Mouse (Mus musculus) layer of hippocampus, postnatal 10 days (tissue): Measurements from ENCODE around the gene Mfsd5. TPM values are rescaled to one million over a fixed set of nuclear protein-coding genes. Genes with fewer than 3 reads are reported as not detected.

Source experiments
- DNase-seq, 2 experiments: peaks; one replicate each; pipeline ENCODE4 v3.0.0; 2021; ENCODE audit warnings: low spot score in 2 of 2
- total RNA-seq, 2 experiments: library from RNA; stranded (reverse); gene quantifications; 2 replicates each; pipeline ENCODE4 v1.2.3; 2021

The Mfsd5 gene
- total RNA-seq, 2 experiments from 2014 or later, result 33.3 to 33.9 TPM

DNA sequence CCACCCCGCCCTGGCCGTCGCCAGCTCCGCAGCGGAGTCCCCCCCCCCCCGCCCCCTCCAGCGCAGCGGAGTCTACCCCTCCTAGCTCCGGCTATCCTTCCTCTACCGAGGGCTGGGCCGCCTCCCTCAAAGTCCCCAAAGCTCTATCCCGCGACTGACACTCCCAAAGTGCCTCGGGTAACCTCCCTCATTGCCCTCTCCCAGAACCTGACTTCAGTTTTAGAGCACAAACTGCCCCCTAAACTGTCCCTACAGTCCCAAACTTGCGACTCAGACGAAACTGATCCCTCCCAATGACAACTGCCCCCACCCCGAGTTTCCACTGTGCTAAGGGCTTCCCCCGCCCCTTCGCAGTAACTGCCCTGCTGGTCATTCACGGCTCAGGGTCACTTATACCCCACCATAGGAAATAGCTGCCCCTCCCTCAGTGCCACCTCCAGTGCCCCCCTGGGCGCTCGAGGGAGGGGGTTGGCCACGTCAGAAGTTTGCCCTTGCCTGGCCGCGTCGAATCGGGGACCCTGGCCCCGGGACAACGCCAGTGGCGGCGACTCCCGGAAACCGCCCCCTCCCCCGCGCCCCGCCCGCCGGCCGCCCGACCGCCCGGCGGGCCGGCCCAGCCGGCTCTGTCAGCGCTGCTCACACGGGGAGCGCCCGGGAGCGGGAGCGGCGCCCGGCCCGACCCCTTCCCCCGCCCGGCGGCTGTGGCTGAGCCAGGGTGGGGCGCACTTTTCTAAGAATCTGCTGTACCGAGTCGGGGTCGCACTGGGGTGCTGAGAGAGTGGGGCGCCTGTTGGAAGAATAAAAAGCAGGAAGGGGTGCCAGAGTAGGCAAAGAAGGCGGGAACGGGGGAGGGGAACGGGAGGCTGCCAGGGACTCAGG, 31.8 kb upstream of the Mfsd5 start:
- peak; percentile 66 for DNase-seq

DNA sequence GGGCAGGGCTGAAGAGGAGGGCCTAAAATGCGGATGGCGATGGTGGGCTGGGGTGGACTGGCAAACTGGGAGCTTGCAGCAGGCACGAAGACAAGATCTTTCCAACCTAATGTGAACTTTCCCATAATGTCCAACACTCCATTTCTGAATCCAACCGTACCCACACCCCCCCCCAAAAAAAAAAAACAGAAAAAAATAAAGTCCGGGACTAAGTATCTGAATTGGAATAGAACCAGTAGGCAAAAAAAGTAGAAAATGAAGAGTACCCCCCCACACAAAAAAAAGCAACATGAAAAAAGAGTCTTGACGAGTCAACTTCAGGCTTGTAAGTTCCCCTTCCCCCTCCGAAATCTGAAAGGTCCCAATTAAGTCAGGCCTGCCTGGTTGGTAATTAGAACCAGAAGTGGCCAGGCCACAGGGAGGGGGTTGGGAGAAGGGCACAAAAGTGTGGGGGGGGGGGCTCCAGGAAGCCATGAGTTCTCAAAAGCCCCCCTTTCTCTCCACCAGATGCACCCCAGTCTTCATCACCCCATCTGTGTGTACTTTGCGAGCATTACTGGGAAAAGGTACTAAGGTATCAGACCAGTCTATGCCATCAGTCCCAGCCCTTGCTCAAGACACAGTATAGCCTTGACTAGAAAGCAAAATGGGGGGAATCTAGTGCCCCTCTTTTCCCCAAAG, 31.0 kb upstream of the Mfsd5 start:
- no peak for DNase-seq

DNA sequence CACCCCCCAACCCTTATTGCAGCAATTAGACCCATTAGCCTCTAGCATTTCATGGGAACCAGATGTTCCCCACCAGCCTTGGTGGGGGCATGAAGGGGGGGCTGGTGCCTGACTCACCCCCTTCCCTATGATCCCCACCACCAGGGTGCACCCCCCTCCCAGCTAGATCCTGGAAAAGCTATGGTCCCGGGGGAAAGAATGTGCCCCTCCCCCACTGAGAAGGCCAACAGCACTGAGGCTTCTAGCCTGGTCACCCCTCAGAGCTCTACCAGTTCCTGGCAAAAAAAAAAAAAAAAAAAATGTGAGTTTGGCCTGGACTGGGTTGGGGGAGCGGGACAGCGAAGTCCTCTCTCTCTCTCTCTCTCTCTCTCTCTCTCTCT, 30.5 kb upstream of the Mfsd5 start:
- DNase-seq, result no peak

DNA sequence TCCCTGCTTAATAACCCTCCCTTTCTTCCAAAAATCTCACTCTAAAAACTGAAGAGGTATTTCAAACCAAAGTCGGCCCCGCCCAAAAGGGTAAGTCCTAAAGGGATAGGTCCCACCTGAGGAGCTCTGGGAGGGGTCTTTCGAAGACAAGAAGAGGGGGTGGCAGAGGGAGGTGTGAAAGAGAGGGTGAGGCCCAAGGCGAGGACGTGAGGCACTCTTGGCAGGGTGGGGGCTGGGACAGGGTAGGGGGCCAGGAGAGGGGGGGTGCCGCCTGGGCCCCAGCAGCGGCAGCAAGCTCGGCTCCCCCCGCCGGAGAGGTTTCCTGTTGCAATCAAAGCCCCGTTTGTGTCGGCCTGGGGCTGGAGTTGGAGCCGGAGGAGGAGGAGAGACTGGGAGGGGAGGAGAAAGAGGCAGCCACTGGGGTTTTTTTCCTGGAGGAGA, 30.0 kb upstream of the Mfsd5 start:
- DNase-seq, result peak in 1 of 2 experiments; percentile 50

DNA sequence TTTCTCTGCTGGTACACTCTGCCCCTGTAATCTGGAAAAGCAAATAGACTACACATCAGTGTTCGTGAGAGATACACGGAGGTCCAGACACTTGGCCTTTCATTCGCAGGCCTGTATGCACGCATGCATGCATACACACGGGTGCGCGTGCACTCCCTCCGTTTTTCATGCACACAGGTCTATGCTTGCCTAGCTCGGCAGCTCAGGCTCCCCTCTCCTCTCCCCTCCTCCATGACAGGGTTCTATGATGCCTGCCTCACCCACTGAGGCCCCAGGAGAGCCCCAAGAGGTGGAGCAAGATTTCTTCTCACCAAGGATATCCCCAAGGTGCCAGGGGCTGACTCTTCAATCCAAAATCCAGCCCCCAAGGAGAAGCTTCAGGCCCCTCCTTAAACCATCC, 29.3 kb upstream of the Mfsd5 start:
- DNase-seq, result no peak

DNA sequence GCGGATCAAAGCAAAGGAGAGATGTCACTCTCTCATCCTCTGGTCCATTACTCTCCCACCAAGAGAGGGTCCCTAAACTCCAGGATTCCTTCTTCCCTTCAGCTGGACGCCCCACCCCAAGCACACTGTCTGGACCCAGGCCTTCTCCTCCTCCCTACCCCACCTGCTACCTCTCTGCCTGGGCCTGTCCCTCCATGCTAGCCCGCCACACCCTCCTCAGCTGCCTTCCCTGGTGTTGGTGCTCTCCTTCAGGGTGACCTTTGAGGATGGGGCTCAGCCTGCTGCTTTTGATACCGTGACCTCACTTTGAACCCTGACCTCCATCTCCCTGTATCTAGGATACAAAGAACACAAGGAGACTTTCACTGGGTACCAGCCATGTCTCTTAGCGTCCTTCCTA, 28.7 kb upstream of the Mfsd5 start:
- DNase-seq, result no peak

DNA sequence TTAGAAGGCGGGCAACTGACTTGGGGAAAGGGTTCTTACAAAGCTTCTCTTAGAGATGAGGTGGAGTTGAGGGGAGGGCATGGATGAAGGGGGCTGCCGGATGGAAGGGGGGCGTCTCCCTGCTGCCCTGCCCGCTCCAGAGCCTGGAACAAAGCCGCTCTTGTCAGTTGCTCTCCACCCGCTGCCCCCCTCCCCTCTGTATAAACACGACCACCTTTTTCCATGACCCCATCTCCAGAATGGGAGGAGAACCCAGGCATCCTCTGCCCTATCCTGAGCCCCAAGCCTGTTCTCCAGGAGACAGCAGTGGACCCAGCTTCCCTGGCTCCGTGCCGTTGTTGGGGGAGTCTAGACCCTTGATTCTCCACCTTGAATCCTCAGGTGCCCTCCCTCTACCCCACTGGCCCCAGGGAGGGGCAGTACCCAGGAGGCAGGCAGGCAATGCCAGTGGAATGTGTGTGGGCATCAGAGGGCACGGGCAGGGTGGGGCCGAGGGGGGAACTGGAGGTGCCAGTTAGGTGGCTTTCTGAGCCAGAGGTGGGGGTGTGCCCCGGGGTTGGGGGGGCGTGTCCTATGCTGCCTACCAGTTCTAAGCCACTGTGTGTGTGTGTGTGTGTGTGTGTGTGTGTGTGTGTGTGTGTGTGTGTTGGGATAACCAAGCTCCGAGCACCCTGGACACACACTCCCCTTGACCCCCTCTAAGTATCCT, 23.6 kb upstream of the Mfsd5 start:
- no peak for DNase-seq

DNA sequence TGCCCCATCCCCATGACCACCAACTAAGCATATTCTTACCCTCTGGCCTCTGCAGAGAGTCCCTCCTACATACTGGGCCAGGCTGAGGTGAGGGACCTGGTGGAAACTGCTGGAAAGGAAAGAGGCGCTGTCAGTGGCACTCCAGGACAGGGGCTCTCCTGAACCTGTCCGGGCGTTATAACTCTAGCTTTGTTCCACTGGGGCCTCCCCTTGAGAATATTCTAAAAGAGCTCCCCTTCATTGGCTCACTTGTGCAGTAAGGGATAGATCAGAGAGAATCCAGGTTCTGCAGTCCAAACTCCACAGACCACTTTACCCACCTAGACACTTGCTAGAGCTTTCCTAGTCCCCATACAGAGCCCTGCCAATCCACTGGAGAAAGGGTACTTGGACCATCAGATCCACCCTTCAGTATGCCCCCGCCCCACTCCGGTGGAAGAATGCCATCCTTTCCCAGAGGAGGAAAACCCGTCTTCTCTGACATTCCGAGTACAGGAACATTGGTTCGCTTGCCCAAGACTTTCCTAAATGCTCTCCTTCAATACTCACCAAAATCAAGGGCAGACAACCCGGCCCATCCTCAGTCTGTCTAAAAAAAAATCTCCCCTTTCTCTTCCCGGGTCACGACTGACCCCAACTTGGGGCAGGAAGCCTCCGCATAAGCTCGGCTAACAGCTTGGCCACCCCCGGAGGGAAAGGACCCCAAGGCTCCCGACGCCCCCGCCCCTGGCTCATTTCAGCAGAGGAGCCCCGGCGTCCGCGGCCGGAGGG, 22.6 kb upstream of the Mfsd5 start:
- no peak for DNase-seq

DNA sequence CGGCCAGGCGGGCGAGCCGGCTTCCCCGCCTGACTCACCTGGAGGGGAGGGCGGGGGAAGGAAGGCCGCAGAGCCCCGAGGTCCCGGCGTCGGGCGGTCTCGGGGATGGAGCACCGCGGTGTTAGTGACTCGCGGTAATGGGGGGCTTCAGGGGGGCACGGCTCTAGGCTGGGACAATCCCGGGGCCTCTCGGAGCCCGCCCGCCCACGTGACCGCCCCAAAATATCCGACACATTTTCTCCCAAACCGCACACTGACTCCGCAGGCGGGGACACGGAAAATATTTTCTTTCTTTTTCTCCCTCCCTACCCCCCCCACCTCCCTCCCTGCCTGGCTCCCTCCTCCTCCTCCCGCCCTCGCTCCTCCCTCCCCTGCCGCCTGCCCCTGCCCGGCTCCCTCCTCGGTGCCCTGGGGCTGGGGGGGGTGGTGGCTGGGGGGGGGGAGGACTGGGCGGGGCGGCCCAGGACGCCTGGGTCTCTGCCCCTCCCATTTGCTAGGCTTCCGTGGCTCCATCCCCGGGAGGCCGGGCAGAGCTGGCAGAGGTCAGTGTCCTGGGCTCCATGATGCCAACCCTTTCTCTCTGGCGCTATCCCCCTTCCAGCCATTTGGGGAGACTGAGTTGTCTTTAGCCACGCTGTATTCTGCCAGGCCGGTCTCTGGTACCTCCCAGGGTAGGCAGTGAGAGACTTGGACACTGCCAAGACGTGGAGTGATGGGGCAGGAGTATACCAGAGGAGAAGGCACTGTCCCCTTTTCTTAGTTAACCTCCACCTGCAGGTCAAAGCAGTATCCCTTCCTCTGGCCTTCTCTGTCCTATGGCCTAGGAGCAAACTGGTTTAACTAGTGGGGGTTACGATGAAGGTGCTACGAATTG, 21.8 kb upstream of the Mfsd5 start, which contains the start of gene Rarg:
TSS of gene Rarg (minus strand) at position 316 of the 874 bp plus-strand sequence.
- DNase-seq, result peak; percentile 38 to 56

DNA sequence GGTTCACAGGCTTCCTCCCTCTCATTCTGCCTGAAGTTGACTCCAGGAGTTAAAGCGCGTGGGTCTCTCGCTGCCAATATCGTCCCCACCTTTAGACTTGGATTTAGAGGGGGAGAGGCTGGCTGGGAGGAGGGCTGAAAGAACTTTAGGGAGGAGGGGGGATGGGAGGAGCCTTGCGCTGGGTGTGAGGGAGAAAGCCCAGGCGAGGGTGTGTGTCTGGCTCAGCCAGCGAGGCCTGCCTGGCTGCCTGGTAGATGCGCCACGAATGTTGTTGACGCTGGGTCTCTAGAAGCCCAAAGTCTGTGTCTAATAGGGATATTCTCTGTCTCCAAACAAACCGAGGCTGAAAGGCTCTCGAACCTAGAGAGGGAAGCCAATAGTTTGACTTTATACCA, 21.2 kb upstream of the Mfsd5 start:
- DNase-seq, result no peak

DNA sequence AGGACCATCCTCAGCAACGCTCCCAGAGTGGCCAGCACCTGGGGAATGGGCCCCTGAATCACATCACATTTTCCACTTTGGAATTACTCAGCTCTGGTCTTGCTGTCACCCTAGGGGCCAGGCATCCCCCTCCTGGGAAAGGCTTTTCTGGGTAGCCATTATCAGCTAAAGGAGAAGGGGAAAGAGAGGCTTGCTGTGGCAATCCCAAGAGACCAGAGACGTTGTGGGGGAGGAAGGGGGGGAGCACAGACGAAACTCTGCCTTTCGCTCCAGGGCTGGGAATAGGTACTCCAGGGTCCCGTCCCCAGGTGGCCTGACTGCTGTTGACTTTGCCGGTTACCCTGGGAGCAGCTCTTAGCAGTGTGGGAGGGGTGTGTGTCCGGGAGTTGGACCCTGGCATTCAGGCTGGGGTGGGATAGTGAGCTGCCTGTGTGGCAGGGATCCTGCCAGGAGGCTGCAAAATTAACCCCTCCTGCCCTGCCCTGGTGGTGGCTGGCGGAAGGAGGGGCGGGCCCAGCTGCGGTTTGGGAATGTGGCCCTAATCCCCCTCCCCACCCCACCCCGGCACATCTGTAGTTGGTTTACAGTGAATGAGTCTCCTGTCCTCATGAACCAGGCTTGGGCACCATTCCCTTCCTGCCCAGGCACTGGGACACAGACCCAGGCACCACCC, 20.5 kb upstream of the Mfsd5 start:
- DNase-seq, result no peak

DNA sequence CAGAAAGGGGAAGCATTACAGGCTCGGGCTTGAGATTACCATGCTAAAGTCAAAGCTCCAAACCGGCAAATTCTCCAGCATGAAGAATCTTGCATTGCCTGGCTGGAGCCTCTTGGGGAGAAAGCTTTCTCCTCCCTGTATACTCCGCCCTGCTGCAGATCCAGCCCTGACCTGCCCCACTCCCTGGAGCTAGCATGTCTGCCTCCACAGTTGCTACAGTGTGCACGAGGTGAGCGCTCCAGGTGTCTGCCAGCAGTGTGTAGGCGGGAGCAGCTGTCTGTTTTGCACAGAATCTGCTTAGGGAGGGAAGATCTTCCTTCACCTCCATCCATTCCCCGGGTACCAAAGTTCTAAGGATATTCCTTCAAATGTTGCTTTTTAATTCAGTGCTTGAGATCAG, 16.7 kb upstream of the Mfsd5 start:
- DNase-seq, result no peak

DNA sequence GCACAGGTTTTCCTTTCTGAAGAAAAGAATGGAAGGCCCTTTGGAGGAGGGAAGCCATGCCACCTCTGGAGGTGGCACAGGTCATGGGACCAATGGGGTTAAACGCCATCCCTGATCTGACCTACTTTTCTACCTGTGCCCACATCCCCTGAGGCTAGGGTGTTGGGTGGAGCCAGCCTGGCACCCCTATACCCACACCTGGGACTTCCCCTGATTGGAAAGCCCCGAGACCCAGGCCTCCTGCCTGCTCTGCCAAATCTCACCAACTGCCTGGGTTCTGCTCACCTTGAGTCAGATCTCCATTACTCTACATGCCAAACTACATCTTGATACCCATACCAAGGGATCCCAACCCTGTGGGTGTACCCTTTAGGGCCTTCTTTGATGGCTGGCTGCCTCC, 16.2 kb upstream of the Mfsd5 start:
- DNase-seq, result no peak

DNA sequence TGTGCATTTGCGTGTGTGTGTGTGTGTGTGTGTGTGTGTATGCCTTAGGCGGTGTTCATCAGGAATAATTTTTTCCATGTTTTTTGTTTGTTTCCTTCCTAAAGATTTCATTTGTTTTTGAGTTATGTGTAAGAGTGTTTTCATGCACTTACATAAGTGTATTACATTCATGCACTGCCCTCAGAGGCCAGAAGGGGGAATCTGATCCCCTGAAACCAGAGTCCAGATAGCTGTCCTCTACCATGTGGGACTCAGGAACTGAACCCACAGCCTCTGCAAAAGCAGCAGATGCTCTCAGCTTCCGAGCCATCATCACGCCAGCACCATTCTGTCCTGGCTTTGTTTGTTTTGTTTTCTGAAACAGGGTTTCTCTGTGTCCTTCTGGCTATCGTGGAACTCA, 13.7 kb upstream of the Mfsd5 start:
- no peak for DNase-seq

DNA sequence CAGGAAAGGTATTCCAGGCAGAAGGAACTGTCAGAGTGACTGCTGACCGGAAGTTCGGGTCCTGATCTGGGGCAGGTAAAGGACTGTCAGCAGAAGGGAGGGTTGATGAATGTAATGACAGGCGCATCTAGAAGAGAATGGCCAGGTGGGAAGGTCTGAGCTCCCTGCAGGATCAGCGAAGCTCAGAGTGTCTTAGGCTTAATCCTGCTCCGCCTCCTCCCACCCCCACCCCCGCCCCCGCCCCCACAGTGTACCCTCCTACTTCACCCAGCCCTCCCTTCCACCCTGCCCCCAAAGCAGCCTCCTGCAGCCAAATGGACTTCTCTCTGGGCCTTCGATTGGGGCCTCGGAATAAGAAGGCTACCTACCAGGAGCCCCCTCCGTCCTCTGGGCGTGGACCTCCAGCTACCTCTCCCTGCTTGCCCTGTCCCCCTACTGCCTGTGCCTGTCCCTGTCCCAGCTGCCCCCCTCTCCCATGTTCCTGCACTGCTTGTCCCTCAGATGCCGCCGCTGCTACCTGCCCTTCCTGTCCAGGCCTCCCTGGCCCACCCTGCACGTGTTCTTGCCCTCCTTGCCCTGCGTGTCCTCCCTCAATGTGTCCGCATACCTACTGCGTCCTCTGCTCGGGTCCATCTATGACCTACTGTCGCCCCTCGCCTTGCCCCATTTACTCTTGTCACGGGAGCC, 8.8 kb upstream of the Mfsd5 start, which contains the start of gene Gm9918:
TSS of gene Gm9918 (plus strand) at position 290 of the 687 bp plus-strand sequence.
- DNase-seq, result no peak

DNA sequence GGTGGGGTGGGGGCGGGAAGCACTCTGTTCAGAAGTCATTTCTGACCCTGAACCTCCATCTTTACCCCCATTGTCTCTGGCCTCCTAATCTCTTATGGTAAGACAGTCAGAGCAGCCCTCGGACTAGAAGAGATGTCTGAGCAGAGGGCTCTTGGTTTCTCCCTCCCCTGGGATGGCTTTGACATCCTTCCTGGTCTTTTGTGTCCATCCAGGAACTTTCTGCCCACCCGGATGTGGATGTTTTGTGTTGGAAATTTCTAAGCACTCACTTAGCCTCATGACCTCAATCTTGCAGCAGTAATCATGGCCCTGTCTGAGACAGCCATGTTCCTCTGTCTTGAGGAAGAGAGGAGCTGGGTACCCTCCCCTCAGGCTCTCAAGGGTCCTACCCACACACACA, 7.8 kb upstream of the Mfsd5 start:
- DNase-seq, result no peak

DNA sequence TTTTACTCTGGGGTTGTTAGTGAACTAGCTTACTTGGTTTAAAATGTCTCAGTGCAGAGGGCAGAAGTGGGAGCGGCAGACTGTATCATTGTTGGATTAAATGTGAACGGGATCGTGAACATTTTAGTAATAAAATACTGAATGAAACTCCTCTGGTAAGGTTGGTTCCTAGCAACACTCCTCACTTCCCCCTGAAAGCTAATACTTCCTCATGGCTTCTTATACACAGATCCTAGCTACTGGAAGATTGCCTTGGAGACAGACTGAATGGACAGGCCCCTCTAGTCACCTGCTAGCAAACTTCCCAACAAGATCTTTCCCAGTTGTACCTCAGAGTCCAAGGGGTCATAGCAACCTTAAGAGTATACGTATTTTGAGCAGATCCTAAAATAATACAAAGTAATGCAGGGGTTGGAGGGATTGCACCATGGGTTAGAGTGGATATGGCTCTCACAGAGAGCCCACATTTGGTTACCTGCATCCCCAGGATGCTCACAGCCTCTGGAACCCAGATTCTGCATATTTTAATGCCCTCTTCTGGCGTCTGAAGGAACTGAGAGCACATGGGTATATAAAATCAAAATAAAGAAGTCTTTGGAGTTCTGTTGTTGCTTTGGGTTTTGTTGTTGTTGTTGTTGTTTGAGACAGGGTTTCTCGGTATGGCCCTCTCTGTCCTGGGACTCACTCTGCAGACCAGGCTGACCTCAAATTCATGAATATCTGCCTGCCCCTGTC, 5.1 kb upstream of the Mfsd5 start:
- no peak for DNase-seq

DNA sequence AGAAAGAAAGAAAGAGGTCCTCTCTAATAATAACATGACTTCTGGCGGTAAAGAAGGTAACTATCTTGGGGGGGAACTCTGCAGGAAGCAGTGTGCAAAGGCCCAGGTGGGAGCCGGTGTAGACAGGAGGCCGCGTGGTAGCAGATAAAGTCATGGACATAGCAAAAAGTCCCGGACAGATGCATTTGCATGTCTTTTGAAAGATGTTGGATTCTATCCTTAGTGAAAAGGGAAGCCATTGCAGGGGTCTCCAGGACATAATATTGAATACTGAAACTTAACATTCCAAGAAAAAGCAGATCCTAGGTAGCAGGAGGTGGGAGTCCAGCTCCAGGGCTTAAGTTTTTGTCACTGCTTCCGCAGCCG, 545 bp upstream of the Mfsd5 start:
- DNase-seq, result no peak
